ENCODE assay signal across 24 mouse cellular contexts in genomic region chr13:62893044-62893842, GRCm38 (mm10). TPM values are rescaled to one million over a fixed set of nuclear protein-coding genes. Genes with fewer than 3 reads are reported as not detected.
A peak's percentile ranks its signal among the peaks of the same experiment; 100 is the strongest.
DNase-seq lines count a peak whose midpoint lies in the region; ATAC-seq and TF ChIP-seq lines count a peak whose summit lies in the region.
"Had no signal": no experiment of that assay in that cellular context is flagged by ENCODE, and none has a peak within 500 bp of the region (broad histone marks: within the 10 kb centered on the region; RNA-seq: fewer than 3 reads in every experiment).

No protein-coding gene starts in this region.

- H3K4me1 ChIP-seq in lung, embryonic 14.5 days (ENCODE audit: insufficient read depth), result no peaks in the 10 kb centered on the region
- H3K4me1 ChIP-seq in intestine, embryonic 16.5 days (ENCODE audit: control insufficient read depth, insufficient read depth, low read length), result no peaks in the 10 kb centered on the region
- H3K4me1 ChIP-seq: midbrain, embryonic 13.5 days had no signal

- 50% methylated on average over 9 of the region's 9 CpGs for WGBS in lung, embryonic 14.5 days
- 66% methylated on average over 9 of the region's 9 CpGs for WGBS in intestine, embryonic 16.5 days

- H3K9me3 ChIP-seq in lung, embryonic 14.5 days (ENCODE audit: low read depth, low read length), result no peaks in the 10 kb centered on the region
- H3K9me3 ChIP-seq in intestine, embryonic 16.5 days (ENCODE audit: control insufficient read depth, low read length), result no peaks in the 10 kb centered on the region
- H3K9me3 ChIP-seq: embryonic facial prominence, embryonic 15.5 days; G1E; midbrain, embryonic 13.5 days had no signal

- no peak for TF ChIP-seq CTCF in lung, embryonic 14.5 days (IDR thresholded peaks at IDR 0.05; ENCODE audit: low read depth)

- DNase-seq in lung, embryonic 14.5 days, result peak; percentile 68
- DNase-seq in lung, postnatal 14 days, result no peak
- peak; percentile 79 to 86 for DNase-seq in kidney, postnatal 36 days
- DNase-seq in testis, postnatal 10 days (ENCODE audit: low spot score), result no peak
- DNase-seq in gastrocnemius, postnatal 4 days (ENCODE audit: low spot score in 2 of 2), result no peak
- DNase-seq: adrenal gland, postnatal 36 days; cerebellum, adult 8-10 months; gastrocnemius, postnatal 14 days; heart, postnatal 14 days; left cerebral cortex, postnatal 4 days; lung, postnatal 4 days; retina, postnatal 1 day had no signal

- H3K36me3 ChIP-seq in lung, embryonic 14.5 days (ENCODE audit: insufficient read depth), result no peaks in the 10 kb centered on the region
- no peaks in the 10 kb centered on the region for H3K36me3 ChIP-seq in intestine, embryonic 16.5 days (ENCODE audit: control insufficient read depth, insufficient read depth, low read length)
- H3K36me3 ChIP-seq: embryonic facial prominence, embryonic 15.5 days; G1E; midbrain, embryonic 13.5 days had no signal

- peak; percentile 72 for ATAC-seq in lung, embryonic 14.5 days (ENCODE audit: insufficient read depth)
- peak; percentile 66 to 84 for ATAC-seq in hematopoietic stem cell, adult 5-6 weeks (replicated peaks in 1 of 2; ENCODE audit: insufficient read depth in 1 of 2, low FRiP score in 2 of 2, low TSS enrichment in 1 of 2, low read depth in 1 of 2, poor library complexity in 2 of 2, severe bottlenecking in 2 of 2)
- ATAC-seq in intestine, embryonic 16.5 days, result peak; percentile 88
- ATAC-seq: midbrain, embryonic 13.5 days had no signal

- no peak overlapping the region for H3K4me3 ChIP-seq in lung, embryonic 14.5 days (ENCODE audit: low read depth, low read length)
- no peak overlapping the region for H3K4me3 ChIP-seq in intestine, embryonic 16.5 days (ENCODE audit: low read length)
- H3K4me3 ChIP-seq: embryonic facial prominence, embryonic 15.5 days; midbrain, embryonic 13.5 days; myocyte had no signal

- H3K9ac ChIP-seq in lung, embryonic 14.5 days, result no peak overlapping the region
- H3K9ac ChIP-seq in intestine, embryonic 16.5 days (ENCODE audit: low read depth, low read length), result no peak overlapping the region
- H3K9ac ChIP-seq: embryonic facial prominence, embryonic 15.5 days; hindbrain, embryonic 14.5 days; midbrain, embryonic 13.5 days had no signal

- peak overlapping the region; percentile 15; the same call in 1 of the 2 replicates for H3K27ac ChIP-seq in lung, embryonic 14.5 days (ENCODE audit: low read depth)
- H3K27ac ChIP-seq in intestine, embryonic 16.5 days (ENCODE audit: low read length), result peak overlapping the region; percentile 63; the same call in 1 of the 2 replicates
- H3K27ac ChIP-seq: embryonic facial prominence, embryonic 15.5 days; hindbrain, embryonic 14.5 days; midbrain, embryonic 13.5 days had no signal

- H3K27me3 ChIP-seq in lung, embryonic 14.5 days (ENCODE audit: insufficient read depth, low read length), result peaks cover 11% of the 10 kb centered on the region
- no peaks in the 10 kb centered on the region for H3K27me3 ChIP-seq in intestine, embryonic 16.5 days (replicated peaks; ENCODE audit: control insufficient read depth, insufficient read depth, low read length)

- H3K4me2 ChIP-seq in lung, embryonic 14.5 days, result no peak overlapping the region
- no peak overlapping the region for H3K4me2 ChIP-seq in intestine, embryonic 16.5 days (ENCODE audit: low read depth, low read length)
- H3K4me2 ChIP-seq: embryonic facial prominence, embryonic 15.5 days; heart, embryonic 11.5 days; hindbrain, embryonic 14.5 days; liver, embryonic 11.5 days; midbrain, embryonic 13.5 days had no signal

RNA-seq across cellular contexts. Expression of gene Fbp1, which starts 5.2 kb away (rescaled TPM):
- 0.97 and 1.1 TPM in 2 replicates for polyA plus RNA-seq in lung, embryonic 14.5 days (2014; fragmentation: Nextera tagmentation; extraction: Ambion mirVana)
- total RNA-seq in hematopoietic stem cell, adult 5-6 weeks (2017), result 6.1 and 14.9 TPM in 2 replicates
- polyA plus RNA-seq in intestine, embryonic 16.5 days (2015; fragmentation: Nextera tagmentation; extraction: Ambion mirVana), result 6.3 and 12.4 TPM in 2 replicates
- 1 to 10 TPM in 1 of 2 experiments, under 1 TPM in 1; 0.61 to 4.6 TPM for total RNA-seq in gastrocnemius, postnatal 4 days (2021)
- total RNA-seq: G1E; gastrocnemius, postnatal 14 days; heart, postnatal 14 days; neutrophil, adult 5-6 weeks had no signal
- polyA plus RNA-seq: forebrain, embryonic 11.5 days; G1E; heart, embryonic 11.5 days; liver, embryonic 11.5 days; midbrain, embryonic 13.5 days; myocyte had no signal

RNA-seq across cellular contexts. Expression of gene Fbp2, which starts 35.0 kb away (rescaled TPM):
- polyA plus RNA-seq in lung, embryonic 14.5 days (2014; fragmentation: Nextera tagmentation; extraction: Ambion mirVana), result not detected in 2 replicates
- total RNA-seq in hematopoietic stem cell, adult 5-6 weeks (2017), result not detected in 2 replicates
- 406 and 487 TPM in 2 replicates for polyA plus RNA-seq in intestine, embryonic 16.5 days (2015; fragmentation: Nextera tagmentation; extraction: Ambion mirVana)
- 100 to 1,000 TPM; 222 to 224 TPM for total RNA-seq in gastrocnemius, postnatal 4 days (2021)
- total RNA-seq: G1E; left cerebral cortex, adult 18-20 months; neutrophil, adult 5-6 weeks had no signal
- polyA plus RNA-seq: forebrain, embryonic 11.5 days; G1E; liver, embryonic 11.5 days; midbrain, embryonic 13.5 days had no signal

Comparison
In these comparisons a context has a peak if more than half of its experiments do, and no peak if none do; other contexts are left out.
1. DNase-seq: peak in lung, embryonic 14.5 days (single experiment) and kidney, postnatal 36 days (2 of 2); none in lung, postnatal 14 days (single experiment), testis, postnatal 10 days (single experiment) and gastrocnemius, postnatal 4 days (0 of 2).
2. RNA of gene Fbp2, which starts 35.0 kb away (total RNA-seq): 222 to 224 TPM in gastrocnemius, postnatal 4 days; not detected in hematopoietic stem cell, adult 5-6 weeks; every median in the first group is over 100 times any median in the second.
3. Peak in every context shown above with its lines, with median percentiles within 50 percentile points of each other: ATAC-seq.